Mouse (Mus musculus) neural tube, embryonic 12.5 days (tissue): Measurements from ENCODE around the gene Asb2. TPM values are rescaled to one million over a fixed set of nuclear protein-coding genes. Genes with fewer than 3 reads are reported as not detected.

Experiments used
- ATAC-seq: fragments of 200-750 bp; cut with Nextera tagmentation; 2 replicates; pipeline ENCODE4 v1.8.0; 2017; ENCODE audit warnings: low read depth, mild to moderate bottlenecking, moderate TSS enrichment, moderate library complexity; ENCODE audit not compliant: low FRiP score
- H3K27ac ChIP-seq: fragments of 300-500 bp; sonication (generic); 2 replicates; pipeline ENCODE4 v1.5.1; 2016
- H3K27me3 ChIP-seq: fragments of 300-500 bp; sonication (generic); replicated peaks from 2 replicates; pipeline ENCODE4 v1.6.1; 2016; ENCODE audit warnings: mild to moderate bottlenecking
- H3K36me3 ChIP-seq: fragments of 300-500 bp; sonication (generic); 2 replicates; pipeline ENCODE4 v1.6.1; 2016; ENCODE audit warnings: mild to moderate bottlenecking
- H3K4me1 ChIP-seq: fragments of 300-500 bp; sonication (generic); 2 replicates; pipeline ENCODE4 v1.6.1; 2016
- H3K4me2 ChIP-seq: fragments of 300-500 bp; sonication (generic); replicated peaks from 2 replicates; pipeline ENCODE4 v1.6.1; 2016; ENCODE audit warnings: mild to moderate bottlenecking
- H3K4me3 ChIP-seq: fragments of 300-500 bp; sonication (generic); 2 replicates; pipeline ENCODE4 v1.5.1; 2016
- H3K9ac ChIP-seq: fragments of 300-500 bp; sonication (generic); 2 replicates; pipeline ENCODE4 v1.6.1; 2016; ENCODE audit warnings: mild to moderate bottlenecking
- H3K9me3 ChIP-seq: fragments of 300-500 bp; sonication (generic); 2 replicates; pipeline ENCODE4 v1.6.1; 2016; ENCODE audit warnings: mild to moderate bottlenecking
- WGBS: fragments of 180-500 bp; shearing (Covaris S2); methylation state at CpG from one replicate; pipeline ENCODE4 v1.1.7; 2016; 5-methylcytosine and 5-hydroxymethylcytosine counted together
- polyA plus RNA-seq: library from polyadenylated mRNA; unstranded; fragments of >200 nt; fragmentation: Nextera tagmentation; extraction: Ambion mirVana; gene quantifications from 2 replicates; pipeline ENCODE4 v1.2.1, GENCODE M21; 2016

Gene Asb2
- polyA plus RNA-seq, 1 experiment from 2014 or later = 2.0 TPM

DNA sequence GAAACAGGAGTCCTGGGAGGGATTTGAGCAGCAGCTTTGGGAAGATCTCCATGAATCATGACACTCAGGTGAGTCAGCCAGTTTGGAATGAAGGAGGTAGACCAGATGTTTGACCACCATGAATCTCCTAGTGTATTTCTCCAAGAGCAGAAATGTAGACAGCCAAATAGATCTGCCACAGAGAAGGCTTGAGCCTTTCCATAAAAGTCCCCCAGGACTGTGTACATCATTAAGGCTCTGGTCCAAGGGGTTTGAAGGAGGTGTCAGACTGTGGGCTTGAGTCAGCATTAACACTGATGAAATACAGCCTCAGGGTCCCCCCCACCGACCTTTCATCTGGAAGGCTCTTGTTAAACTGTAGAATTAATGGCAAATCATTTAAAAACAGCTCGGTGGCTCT is 74.3 kb downstream of the Asb2 start:
- no peak overlapping the region for H3K4me2 ChIP-seq
- no peaks in the 10 kb centered on the region for H3K36me3 ChIP-seq
- WGBS = 70% methylated on average over 2 of the region's 2 CpGs
- H3K9ac ChIP-seq = no peak overlapping the region
- no peaks in the 10 kb centered on the region for H3K27me3 ChIP-seq
- H3K27ac ChIP-seq = no peak overlapping the region
- H3K4me3 ChIP-seq = no peak overlapping the region
- no peaks in the 10 kb centered on the region for H3K4me1 ChIP-seq
- no peak for ATAC-seq
- no peaks in the 10 kb centered on the region; the same call in 1 of the 2 replicates for H3K9me3 ChIP-seq

DNA sequence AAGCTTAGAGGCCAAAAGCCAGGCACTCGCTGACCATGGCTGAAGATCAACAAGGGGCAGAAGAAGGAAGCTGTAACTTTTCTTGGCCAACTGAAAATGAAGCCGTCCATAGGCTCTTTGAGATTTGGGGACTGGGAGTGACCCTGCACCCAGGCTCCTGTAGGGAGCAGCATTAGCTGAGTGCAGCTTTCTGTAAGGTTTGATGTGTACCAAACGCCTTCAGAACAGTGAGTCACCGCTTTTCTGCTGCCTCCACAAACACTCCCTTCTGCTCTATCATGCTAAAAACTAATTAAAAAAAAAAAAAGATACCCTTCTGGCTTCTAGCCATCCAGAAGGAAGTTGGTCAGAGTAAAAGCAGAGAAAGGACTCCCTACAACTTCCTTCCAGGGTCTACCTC is 79.4 kb downstream of the Asb2 start:
- no peaks in the 10 kb centered on the region for H3K4me1 ChIP-seq
- no peaks in the 10 kb centered on the region for H3K36me3 ChIP-seq
- ATAC-seq = no peak
- H3K9me3 ChIP-seq = no peaks in the 10 kb centered on the region; the same call in 1 of the 2 replicates
- no peak overlapping the region for H3K4me2 ChIP-seq
- H3K27ac ChIP-seq = no peak overlapping the region
- no peaks in the 10 kb centered on the region for H3K27me3 ChIP-seq
- no peak overlapping the region for H3K9ac ChIP-seq
- H3K4me3 ChIP-seq = no peak overlapping the region
- WGBS = 85% methylated on average over 4 of the region's 4 CpGs

- WGBS = 90% methylated on average over 2 of the region's 2 CpGs
- H3K4me3 ChIP-seq = no peak overlapping the region
- H3K4me1 ChIP-seq = no peaks in the 10 kb centered on the region
- H3K27ac ChIP-seq = no peak overlapping the region
- no peak overlapping the region for H3K9ac ChIP-seq
- no peaks in the 10 kb centered on the region; the same call in 1 of the 2 replicates for H3K9me3 ChIP-seq
- H3K4me2 ChIP-seq = no peak overlapping the region
- no peaks in the 10 kb centered on the region for H3K36me3 ChIP-seq
- ATAC-seq = no peak
- no peaks in the 10 kb centered on the region for H3K27me3 ChIP-seq
Observed at GRCm38 (mm10) chr12:103273732-103274131, 82.1 kb downstream of the Asb2 start.

GRCm38 (mm10) chr12:103273051-103273450 is 82.8 kb downstream of the Asb2 start:
- WGBS = 63% methylated on average over 6 of the region's 6 CpGs
- Histone ChIP-seq H3K4me2 (no peak overlapping the region), H3K9ac (no peak overlapping the region), H3K27me3 (no peaks in the 10 kb centered on the region), H3K4me3 (no peak overlapping the region), H3K36me3 (no peaks in the 10 kb centered on the region), H3K27ac (no peak overlapping the region), H3K4me1 (no peaks in the 10 kb centered on the region), H3K9me3 (no peaks in the 10 kb centered on the region; the same call in 1 of the 2 replicates)
- ATAC-seq = no peak

GRCm38 (mm10) chr12:103272176-103272575 is 83.6 kb downstream of the Asb2 start:
- no peak overlapping the region for H3K27ac ChIP-seq
- H3K4me3 ChIP-seq = no peak overlapping the region
- no peak overlapping the region for H3K9ac ChIP-seq
- WGBS = 92% methylated on average over 3 of the region's 3 CpGs
- H3K27me3 ChIP-seq = no peaks in the 10 kb centered on the region
- no peak for ATAC-seq
- H3K4me1 ChIP-seq = no peaks in the 10 kb centered on the region
- no peaks in the 10 kb centered on the region for H3K9me3 ChIP-seq
- H3K4me2 ChIP-seq = no peak overlapping the region
- H3K36me3 ChIP-seq = no peaks in the 10 kb centered on the region

Other genes with a start within 250 kb of the Asb2 start
- 2.4 and 3.1 TPM in 2 replicates for gene Prima1, start 113.9 kb downstream of the Asb2 start, polyA plus RNA-seq
- 21.3 and 23.2 TPM in 2 replicates for gene Fam181a, start 45.0 kb downstream of the Asb2 start, polyA plus RNA-seq
- 20.2 and 20.6 TPM in 2 replicates for gene Otub2, start 32.7 kb upstream of the Asb2 start, polyA plus RNA-seq
- gene 9330161L09Rik, start 51.8 kb upstream of the Asb2 start, polyA plus RNA-seq = 0.79 and 1.1 TPM in 2 replicates
- 104 and 126 TPM in 2 replicates for gene Ddx24, start 69.8 kb upstream of the Asb2 start, polyA plus RNA-seq
- gene Ifi27, start 78.2 kb upstream of the Asb2 start, polyA plus RNA-seq = 3.7 and 4.0 TPM in 2 replicates
- 1.1 and 2.8 TPM in 2 replicates for gene Ifi27l2a, start 87.7 kb upstream of the Asb2 start, polyA plus RNA-seq
- not detected in 2 replicates for gene Ifi27l2b, start 101.2 kb upstream of the Asb2 start, polyA plus RNA-seq
- 2.3 and 2.6 TPM in 2 replicates for gene Ppp4r4, start 176.3 kb upstream of the Asb2 start, polyA plus RNA-seq